Mouse (Mus musculus): ENCODE measurements around the gene Acin1. TPM values are rescaled to one million over a fixed set of nuclear protein-coding genes. Genes with fewer than 3 reads are reported as not detected.

Gene Acin1
- 219 TPM for polyA plus RNA-seq (2014; fragmentation: Illumina TruSeq; extraction: RNeasy Lipid Tissue Mini Kit (QIAGEN cat#74804); ENCODE audit: low read depth, low replicate concordance)

DNA sequence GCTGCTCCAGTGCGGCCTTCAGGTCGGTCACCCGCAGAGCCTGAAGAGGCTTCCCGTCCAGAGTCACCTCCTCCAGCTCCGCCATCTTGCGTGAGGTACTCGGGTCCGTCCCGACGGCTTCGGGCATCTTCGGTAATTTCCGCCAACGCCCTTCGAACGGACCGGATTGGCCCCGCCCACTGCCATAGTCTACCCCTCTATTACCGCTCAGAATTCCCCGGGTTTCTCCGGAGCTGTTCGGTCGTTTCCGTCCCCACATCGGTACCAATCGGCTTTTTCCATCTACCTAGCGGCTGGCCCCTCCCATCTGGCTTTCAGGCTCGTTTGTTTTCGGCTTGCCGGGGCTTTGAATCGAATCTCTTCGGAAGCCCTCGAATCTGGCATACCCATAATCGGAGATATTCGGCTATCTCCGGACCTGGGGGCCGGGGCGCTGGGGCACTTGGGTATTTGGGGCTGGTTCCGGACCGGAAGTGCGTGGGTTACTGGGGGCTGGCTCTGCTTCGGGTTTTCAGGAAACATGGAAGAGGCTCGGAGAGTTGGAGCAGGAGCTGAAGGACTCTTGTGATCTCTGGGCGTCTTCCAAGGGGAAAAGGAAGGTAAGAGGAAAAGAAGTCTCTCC is at the start of gene Acin1:
Gene Acin1 (minus strand): TSS at position 410 of the 622 bp plus-strand sequence.

DNA sequence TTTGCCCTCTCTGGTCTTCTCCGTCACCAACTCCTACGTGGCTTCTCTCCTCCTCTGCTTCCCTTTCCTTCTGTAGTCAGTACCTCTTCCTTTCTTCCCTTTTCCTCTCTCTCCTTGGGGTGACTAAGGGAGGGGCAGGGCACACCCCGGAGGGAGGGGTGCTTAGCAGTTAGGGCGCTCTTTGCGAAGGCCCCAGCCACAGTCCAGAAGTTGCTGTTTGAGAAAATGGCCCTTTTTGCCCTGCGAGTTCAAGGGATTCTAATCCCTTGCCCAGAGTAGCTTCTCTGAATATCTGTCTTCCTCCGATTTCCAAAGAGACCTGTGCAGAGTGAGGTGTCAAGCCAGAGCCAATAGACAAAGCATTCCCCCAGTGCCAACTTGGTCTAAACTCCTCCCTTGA is 25.3 kb upstream of the Acin1 start, which contains the start of gene Cebpe:
Gene Cebpe (minus strand): TSS at position 101 of the 400 bp plus-strand sequence.

DNA sequence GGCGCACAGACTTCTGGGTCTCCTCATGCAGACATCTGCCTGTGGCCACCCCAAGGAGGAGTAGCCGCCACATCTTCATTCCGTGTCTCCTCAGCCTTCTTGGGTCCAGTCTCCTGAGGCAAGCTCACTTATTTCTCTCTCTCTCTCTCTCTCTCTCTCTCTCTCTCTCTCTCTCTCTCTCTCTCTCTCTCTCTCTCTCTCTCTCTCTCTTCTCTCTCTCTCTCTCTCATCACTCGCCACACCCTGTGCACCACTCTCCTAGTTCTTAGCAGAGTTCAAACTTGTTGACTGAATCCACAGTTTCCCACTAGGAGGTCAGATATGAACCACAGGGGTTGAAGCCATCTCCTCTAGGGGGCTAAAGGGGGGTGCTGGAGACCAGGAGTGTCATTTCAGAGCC is 12.0 kb upstream of the Acin1 start, which contains the start of gene Gm29776:
Gene Gm29776 (minus strand): TSS at position 101 of the 400 bp plus-strand sequence.

DNA sequence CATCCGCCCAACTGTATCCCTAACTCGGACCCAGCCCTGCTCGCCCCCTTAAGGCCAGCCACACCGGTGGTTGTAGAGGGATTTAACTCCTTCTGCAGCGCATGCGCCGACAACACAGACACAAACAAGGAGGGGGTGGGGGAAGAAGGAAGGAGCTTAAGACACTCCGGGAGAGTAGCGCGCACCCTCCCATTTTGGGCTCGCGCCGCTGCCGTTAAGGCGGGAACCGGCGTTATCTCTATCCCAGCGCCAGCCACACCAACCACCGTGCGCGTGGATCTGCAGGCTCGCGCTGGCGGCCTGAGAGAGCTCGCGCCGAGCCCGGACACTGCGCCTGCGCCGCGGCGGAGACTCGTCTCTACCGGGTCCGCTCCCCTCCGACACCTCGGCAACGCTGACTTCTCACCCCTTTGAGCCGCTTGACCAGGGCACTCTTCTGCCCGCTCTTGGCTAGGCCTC is 639 bp downstream of the Acin1 start, which contains the start of gene 1700123O20Rik:
Gene 1700123O20Rik (plus strand): TSS at position 154 of the 459 bp plus-strand sequence.

DNA sequence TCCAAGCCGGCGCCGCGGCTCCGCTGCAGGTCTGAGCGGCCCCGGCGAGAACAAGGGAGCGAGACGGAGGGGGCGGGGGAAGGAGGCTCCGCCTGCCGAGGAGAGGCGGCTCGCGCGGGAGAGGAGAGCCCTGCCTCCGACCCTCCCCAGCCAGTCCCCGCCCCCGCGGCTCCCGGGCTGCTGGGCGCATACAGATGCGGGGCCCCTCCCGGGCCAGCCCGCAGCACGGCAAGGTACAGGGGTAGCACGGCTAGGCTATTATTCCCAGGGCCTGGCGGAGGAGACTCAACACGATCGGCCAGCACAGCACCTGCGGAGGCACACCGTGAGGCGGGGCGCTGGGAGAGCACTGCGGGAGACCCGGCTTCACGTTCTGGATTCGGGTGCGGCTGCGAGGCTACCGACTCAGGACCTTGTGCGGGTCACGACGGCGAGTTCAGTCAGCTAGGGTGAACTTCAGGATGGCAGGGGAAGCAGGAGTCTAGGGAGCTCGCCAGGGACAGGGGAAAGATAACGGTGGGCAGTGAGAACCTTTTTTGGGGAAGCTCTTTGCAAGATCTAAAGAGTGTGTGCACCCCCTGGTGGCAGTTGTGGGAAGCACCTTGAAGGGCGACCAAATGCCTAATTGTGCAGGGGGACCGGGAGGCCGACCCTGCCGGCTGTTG is 45.3 kb downstream of the Acin1 start, which contains the start of gene Cdh24:
Gene Cdh24 (minus strand): TSS at position 60 of the 665 bp plus-strand sequence.

DNA sequence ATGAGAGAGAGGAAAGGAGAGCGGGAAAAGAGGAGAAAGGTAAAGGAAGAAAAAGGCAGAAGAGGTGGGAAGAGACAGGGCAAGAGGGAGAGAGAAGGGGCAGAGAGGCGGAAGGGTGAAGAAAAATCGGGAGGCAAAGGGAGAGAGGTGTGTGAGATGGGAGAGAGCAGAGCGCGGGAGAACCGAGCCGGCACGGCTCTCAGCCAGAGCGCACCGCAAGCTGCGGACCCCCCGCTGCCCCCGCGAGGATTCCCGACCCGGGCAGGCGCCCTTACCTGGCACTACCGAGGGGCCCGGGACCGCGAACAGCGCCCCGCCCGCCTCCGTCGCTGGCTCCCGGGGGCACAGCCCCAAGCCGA is 45.8 kb downstream of the Acin1 start, which contains the start of gene Gm17606:
Gene Gm17606 (plus strand): TSS at position 7 of the 359 bp plus-strand sequence.

DNA sequence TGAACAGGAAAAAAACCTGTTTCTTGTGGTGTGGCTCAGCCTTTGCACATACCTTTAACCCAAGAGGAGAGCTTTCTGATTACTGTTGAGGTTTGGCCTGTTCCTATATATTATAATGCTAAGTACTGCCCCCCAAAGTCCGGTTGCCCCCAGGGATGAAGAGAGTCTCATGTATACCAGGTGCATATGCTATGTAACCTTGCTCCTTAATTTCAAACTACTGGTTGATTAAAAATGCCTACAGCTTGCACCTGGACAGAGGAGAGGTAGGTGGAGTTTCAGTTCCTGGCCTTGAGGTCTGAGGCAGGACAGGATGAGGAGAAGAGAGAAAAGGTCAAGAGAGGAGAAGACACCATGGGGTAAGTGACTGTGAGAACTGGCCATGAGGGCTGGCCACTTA is 65.6 kb downstream of the Acin1 start, which contains the start of gene Psmb11:
Gene Psmb11 (plus strand): TSS at position 301 of the 400 bp plus-strand sequence.

DNA sequence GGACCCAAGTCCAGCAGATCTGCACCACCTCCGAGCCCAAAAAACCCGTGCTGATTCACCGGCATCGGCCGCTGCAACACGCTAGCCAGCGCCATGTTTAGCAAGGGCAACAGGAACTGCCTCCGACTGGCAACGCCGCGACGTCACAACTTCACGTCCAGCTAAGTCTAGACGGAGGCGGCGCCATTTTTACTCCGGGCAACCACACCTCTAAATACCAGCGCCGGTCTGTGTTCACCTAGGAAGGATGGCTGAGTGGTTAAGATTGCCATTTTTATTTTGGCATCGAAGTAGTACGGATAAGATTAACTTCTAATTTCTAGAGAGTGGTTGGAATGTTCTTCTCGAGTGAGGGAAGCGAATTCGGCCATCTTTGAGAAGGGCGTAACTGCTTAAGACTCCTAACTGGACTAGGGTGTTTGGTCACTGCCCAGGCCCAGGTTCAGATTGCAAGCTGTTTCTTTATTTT is 68.8 kb downstream of the Acin1 start, which contains the start of gene Psmb5:
Gene Psmb5 (minus strand): TSS at position 126 of the 469 bp plus-strand sequence.

DNA sequence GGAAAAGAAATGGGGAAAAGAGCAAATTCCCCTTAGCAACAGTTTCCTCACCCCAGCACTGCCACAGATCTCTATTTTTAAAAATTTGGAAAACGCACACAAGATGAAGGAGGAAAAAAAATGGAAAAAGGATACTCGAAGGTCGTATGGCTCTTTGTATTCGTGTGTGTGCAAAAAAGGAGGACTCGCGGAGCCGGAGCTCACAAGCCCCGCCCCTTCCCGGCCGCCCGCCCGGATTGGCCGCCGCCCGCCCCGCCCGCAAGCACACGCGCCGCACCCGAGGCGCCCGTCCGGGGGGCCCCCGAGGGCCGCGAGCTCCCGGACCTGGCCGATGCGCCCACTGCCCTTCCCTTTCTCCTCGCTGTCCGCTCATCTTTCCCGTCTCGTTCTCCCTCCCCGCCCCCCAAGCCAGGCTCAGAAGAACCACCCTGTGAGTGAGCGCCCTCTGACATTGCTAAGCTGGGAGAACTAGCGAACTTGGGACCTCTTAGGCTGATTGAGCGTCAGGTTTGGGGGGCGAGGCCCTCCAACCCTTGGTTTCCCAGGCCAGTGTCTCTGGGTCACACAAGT is 80.9 kb downstream of the Acin1 start, which contains the start of gene 4931414P19Rik:
Gene 4931414P19Rik (minus strand): TSS at position 242 of the 570 bp plus-strand sequence.

Other genes with a start within 250 kb of the Acin1 start
- 0.66 TPM for gene Lrp10, start 222.8 kb downstream of the Acin1 start, polyA plus RNA-seq (2014; fragmentation: Illumina TruSeq; extraction: RNeasy Lipid Tissue Mini Kit (QIAGEN cat#74804); ENCODE audit: low read depth, low replicate concordance)
- 0.32 TPM for gene Rem2, start 210.8 kb downstream of the Acin1 start, polyA plus RNA-seq (2014; fragmentation: Illumina TruSeq; extraction: RNeasy Lipid Tissue Mini Kit (QIAGEN cat#74804); ENCODE audit: low read depth, low replicate concordance)
- gene Prmt5, start 169.4 kb downstream of the Acin1 start, polyA plus RNA-seq (2014; fragmentation: Illumina TruSeq; extraction: RNeasy Lipid Tissue Mini Kit (QIAGEN cat#74804); ENCODE audit: low read depth, low replicate concordance) = 40.1 TPM
- 22.2 TPM for gene Haus4, start 132.3 kb downstream of the Acin1 start, polyA plus RNA-seq (2014; fragmentation: Illumina TruSeq; extraction: RNeasy Lipid Tissue Mini Kit (QIAGEN cat#74804); ENCODE audit: low read depth, low replicate concordance)
- 6.1 TPM for gene Ajuba, start 109.4 kb downstream of the Acin1 start, polyA plus RNA-seq (2014; fragmentation: Illumina TruSeq; extraction: RNeasy Lipid Tissue Mini Kit (QIAGEN cat#74804); ENCODE audit: low read depth, low replicate concordance)
- 0.87 TPM for gene 4931414P19Rik, start 80.9 kb downstream of the Acin1 start, polyA plus RNA-seq (2014; fragmentation: Illumina TruSeq; extraction: RNeasy Lipid Tissue Mini Kit (QIAGEN cat#74804); ENCODE audit: low read depth, low replicate concordance)
- gene Psmb5, start 68.9 kb downstream of the Acin1 start, polyA plus RNA-seq (2014; fragmentation: Illumina TruSeq; extraction: RNeasy Lipid Tissue Mini Kit (QIAGEN cat#74804); ENCODE audit: low read depth, low replicate concordance) = 4.2 TPM
- gene Psmb11, start 65.5 kb downstream of the Acin1 start, polyA plus RNA-seq (2014; fragmentation: Illumina TruSeq; extraction: RNeasy Lipid Tissue Mini Kit (QIAGEN cat#74804); ENCODE audit: low read depth, low replicate concordance) = not detected
- not detected for gene Gm17606, start 46.0 kb downstream of the Acin1 start, polyA plus RNA-seq (2014; fragmentation: Illumina TruSeq; extraction: RNeasy Lipid Tissue Mini Kit (QIAGEN cat#74804); ENCODE audit: low read depth, low replicate concordance)
- 1.3 TPM for gene Cdh24, start 45.6 kb downstream of the Acin1 start, polyA plus RNA-seq (2014; fragmentation: Illumina TruSeq; extraction: RNeasy Lipid Tissue Mini Kit (QIAGEN cat#74804); ENCODE audit: low read depth, low replicate concordance)
- gene 1700123O20Rik, start 715 bp downstream of the Acin1 start, polyA plus RNA-seq (2014; fragmentation: Illumina TruSeq; extraction: RNeasy Lipid Tissue Mini Kit (QIAGEN cat#74804); ENCODE audit: low read depth, low replicate concordance) = 10.9 TPM
- gene Gm29776, start 11.9 kb upstream of the Acin1 start, polyA plus RNA-seq (2014; fragmentation: Illumina TruSeq; extraction: RNeasy Lipid Tissue Mini Kit (QIAGEN cat#74804); ENCODE audit: low read depth, low replicate concordance) = not detected
- not detected for gene Cebpe, start 25.2 kb upstream of the Acin1 start, polyA plus RNA-seq (2014; fragmentation: Illumina TruSeq; extraction: RNeasy Lipid Tissue Mini Kit (QIAGEN cat#74804); ENCODE audit: low read depth, low replicate concordance)
- 8.5 TPM for gene Slc7a8, start 95.0 kb upstream of the Acin1 start, polyA plus RNA-seq (2014; fragmentation: Illumina TruSeq; extraction: RNeasy Lipid Tissue Mini Kit (QIAGEN cat#74804); ENCODE audit: low read depth, low replicate concordance)
- 12.4 TPM for gene Rnf212b, start 127.2 kb upstream of the Acin1 start, polyA plus RNA-seq (2014; fragmentation: Illumina TruSeq; extraction: RNeasy Lipid Tissue Mini Kit (QIAGEN cat#74804); ENCODE audit: low read depth, low replicate concordance)
- 65.4 TPM for gene Homez, start 184.0 kb upstream of the Acin1 start, polyA plus RNA-seq (2014; fragmentation: Illumina TruSeq; extraction: RNeasy Lipid Tissue Mini Kit (QIAGEN cat#74804); ENCODE audit: low read depth, low replicate concordance)
- gene Ppp1r3e, start 190.6 kb upstream of the Acin1 start, polyA plus RNA-seq (2014; fragmentation: Illumina TruSeq; extraction: RNeasy Lipid Tissue Mini Kit (QIAGEN cat#74804); ENCODE audit: low read depth, low replicate concordance) = 3.7 TPM
- gene Bcl2l2, start 196.4 kb upstream of the Acin1 start, polyA plus RNA-seq (2014; fragmentation: Illumina TruSeq; extraction: RNeasy Lipid Tissue Mini Kit (QIAGEN cat#74804); ENCODE audit: low read depth, low replicate concordance) = 9.3 TPM
- not detected for gene Gm20521, start 196.5 kb upstream of the Acin1 start, polyA plus RNA-seq (2014; fragmentation: Illumina TruSeq; extraction: RNeasy Lipid Tissue Mini Kit (QIAGEN cat#74804); ENCODE audit: low read depth, low replicate concordance)
- 155 TPM for gene Pabpn1, start 205.6 kb upstream of the Acin1 start, polyA plus RNA-seq (2014; fragmentation: Illumina TruSeq; extraction: RNeasy Lipid Tissue Mini Kit (QIAGEN cat#74804); ENCODE audit: low read depth, low replicate concordance)
- 0.43 TPM for gene Slc22a17, start 226.2 kb upstream of the Acin1 start, polyA plus RNA-seq (2014; fragmentation: Illumina TruSeq; extraction: RNeasy Lipid Tissue Mini Kit (QIAGEN cat#74804); ENCODE audit: low read depth, low replicate concordance)
- not detected for gene Efs, start 239.2 kb upstream of the Acin1 start, polyA plus RNA-seq (2014; fragmentation: Illumina TruSeq; extraction: RNeasy Lipid Tissue Mini Kit (QIAGEN cat#74804); ENCODE audit: low read depth, low replicate concordance)
- not detected for gene Il25, start 245.8 kb upstream of the Acin1 start, polyA plus RNA-seq (2014; fragmentation: Illumina TruSeq; extraction: RNeasy Lipid Tissue Mini Kit (QIAGEN cat#74804); ENCODE audit: low read depth, low replicate concordance)
- not detected for gene Cmtm5, start 249.3 kb upstream of the Acin1 start, polyA plus RNA-seq (2014; fragmentation: Illumina TruSeq; extraction: RNeasy Lipid Tissue Mini Kit (QIAGEN cat#74804); ENCODE audit: low read depth, low replicate concordance)

All from testis, adult 10 weeks (tissue).